Mouse (Mus musculus) hindbrain, embryonic 14.5 days (tissue): ENCODE data around the gene Spaca3. TPM values are rescaled to one million over a fixed set of nuclear protein-coding genes. Genes with fewer than 3 reads are reported as not detected.

ENCODE experiments used
- ATAC-seq: fragments of 200-750 bp; cut with Nextera tagmentation; 2 replicates; pipeline ENCODE4 v1.8.0; 2017; ENCODE audit warnings: moderate number of reproducible peaks, mild to moderate bottlenecking, moderate TSS enrichment, moderate library complexity; ENCODE audit not compliant: low FRiP score
- DNase-seq: peaks from one replicate; pipeline ENCODE4 v3.0.0-alpha.2; 2015; ENCODE audit warnings: low spot score
- H3K27ac ChIP-seq: fragments of 300-500 bp; sonication (generic); 2 replicates; pipeline ENCODE4 v1.5.1; 2014; ENCODE audit warnings: mild to moderate bottlenecking, moderate library complexity
- H3K27me3 ChIP-seq: fragments of 300-500 bp; sonication (generic); 2 replicates; pipeline ENCODE4 v1.6.1; 2014; ENCODE audit warnings: mild to moderate bottlenecking, low read length, mixed read lengths; ENCODE audit not compliant: control insufficient read depth, insufficient read depth
- H3K36me3 ChIP-seq: fragments of 300-500 bp; sonication (generic); replicated peaks from 2 replicates; pipeline ENCODE4 v1.6.1; 2014; ENCODE audit not compliant: control insufficient read depth, insufficient read depth
- H3K4me1 ChIP-seq: fragments of 300-500 bp; sonication (generic); replicated peaks from 2 replicates; pipeline ENCODE4 v1.6.1; 2014; ENCODE audit warnings: antibody characterized with exemption, low read length, mixed read lengths; ENCODE audit not compliant: control insufficient read depth, insufficient read depth
- H3K4me2 ChIP-seq: fragments of 300-500 bp; sonication (generic); replicated peaks from 2 replicates; pipeline ENCODE4 v1.6.1; 2014; ENCODE audit warnings: mild to moderate bottlenecking, moderate library complexity
- H3K4me3 ChIP-seq: fragments of 300-500 bp; sonication (generic); replicated peaks from 2 replicates; pipeline ENCODE4 v1.5.1; 2014; ENCODE audit warnings: mild to moderate bottlenecking, low read length
- H3K9ac ChIP-seq: fragments of 300-500 bp; sonication (generic); 2 replicates; pipeline ENCODE4 v1.6.1; 2014
- H3K9me3 ChIP-seq: fragments of 300-500 bp; sonication (generic); 2 replicates; pipeline ENCODE4 v1.6.1; 2016; ENCODE audit warnings: low read length; ENCODE audit not compliant: control insufficient read depth
- WGBS: fragments of 180-500 bp; shearing (Covaris S2); extraction: QIAGEN DNeasy Blood & Tissue Kit; methylation state at CpG from one replicate; pipeline ENCODE4 v1.1.7; 2014; 5-methylcytosine and 5-hydroxymethylcytosine counted together
- polyA plus RNA-seq: library from polyadenylated mRNA; unstranded; fragments of >200 nt; fragmentation: Nextera tagmentation; extraction: Ambion mirVana; gene quantifications from 2 replicates; pipeline ENCODE4 v1.2.1, GENCODE M21; 2014

Gene Spaca3
- polyA plus RNA-seq, 1 experiment from 2014 or later = not detected

GRCm38 (mm10) chr11:80821794-80822193 is 36.4 kb upstream of the Spaca3 start:
- 82% methylated on average over 9 of the region's 9 CpGs for WGBS
- Histone ChIP-seq H3K27ac (no peak overlapping the region), H3K36me3 (no peaks in the 10 kb centered on the region), H3K4me1 (0 out of 2 replicates have a peak, but pooled peaks cover 3% of the 10 kb centered on the region), H3K9me3 (no peaks in the 10 kb centered on the region), H3K9ac (no peak overlapping the region), H3K4me3 (no peak overlapping the region), H3K27me3 (no peaks in the 10 kb centered on the region), H3K4me2 (no peak overlapping the region)
- DNase-seq (no peak), ATAC-seq (no peak)

GRCm38 (mm10) chr11:80835395-80835794 is 22.8 kb upstream of the Spaca3 start:
- Histone ChIP-seq H3K4me2 (no peak overlapping the region), H3K27ac (no peak overlapping the region), H3K9ac (no peak overlapping the region), H3K4me1 (peaks cover 7% of the 10 kb centered on the region; the same call in 1 of the 2 replicates), H3K27me3 (no peaks in the 10 kb centered on the region), H3K36me3 (no peaks in the 10 kb centered on the region), H3K4me3 (no peak overlapping the region), H3K9me3 (no peaks in the 10 kb centered on the region)
- no peak for DNase-seq
- ATAC-seq = no peak
- 81% methylated on average over 2 of the region's 2 CpGs for WGBS

- Histone ChIP-seq H3K4me1 (peaks cover 7% of the 10 kb centered on the region; the same call in 1 of the 2 replicates), H3K4me2 (no peak overlapping the region), H3K9ac (no peak overlapping the region), H3K36me3 (no peaks in the 10 kb centered on the region), H3K27ac (no peak overlapping the region), H3K27me3 (no peaks in the 10 kb centered on the region), H3K9me3 (no peaks in the 10 kb centered on the region), H3K4me3 (no peak overlapping the region)
- ATAC-seq (no peak), DNase-seq (no peak)
- 76% methylated on average over 4 of the region's 4 CpGs for WGBS
These were observed 22.3 kb upstream of the Spaca3 start for GRCm38 (mm10) chr11:80835841-80836240.

GRCm38 (mm10) chr11:80838724-80839123 is 19.4 kb upstream of the Spaca3 start:
- ATAC-seq = no peak
- WGBS = 70% methylated on average over 1 of the region's 1 CpGs

GRCm38 (mm10) chr11:80843435-80843834 is 14.7 kb upstream of the Spaca3 start:
- DNase-seq = no peak
- Histone ChIP-seq H3K4me2 (no peak overlapping the region), H3K9ac (no peak overlapping the region), H3K9me3 (no peaks in the 10 kb centered on the region), H3K4me3 (no peak overlapping the region), H3K27me3 (no peaks in the 10 kb centered on the region), H3K36me3 (no peaks in the 10 kb centered on the region), H3K27ac (no peak overlapping the region), H3K4me1 (no peaks in the 10 kb centered on the region; the same call in 1 of the 2 replicates)
- WGBS = 96% methylated on average over 2 of the region's 2 CpGs
- no peak for ATAC-seq

More at GRCm38 (mm10) chr11:80838724-80839123, 19.4 kb upstream of the Spaca3 start:
- no peak for DNase-seq
- Histone ChIP-seq H3K4me2 (no peak overlapping the region), H3K36me3 (no peaks in the 10 kb centered on the region), H3K27me3 (no peaks in the 10 kb centered on the region), H3K9me3 (no peaks in the 10 kb centered on the region), H3K4me3 (no peak overlapping the region), H3K27ac (no peak overlapping the region), H3K9ac (no peak overlapping the region), H3K4me1 (no peaks in the 10 kb centered on the region; the same call in 1 of the 2 replicates)

- no peak for ATAC-seq
These were observed 12.7 kb upstream of the Spaca3 start for GRCm38 (mm10) chr11:80845486-80845885.

GRCm38 (mm10) chr11:80846115-80846514 is 12.1 kb upstream of the Spaca3 start:
- Histone ChIP-seq H3K27ac (no peak overlapping the region), H3K4me3 (no peak overlapping the region)
- 60% methylated on average over 3 of the region's 3 CpGs for WGBS

More at GRCm38 (mm10) chr11:80845486-80845885, 12.7 kb upstream of the Spaca3 start:
- H3K4me2 ChIP-seq = no peak overlapping the region
- H3K36me3 ChIP-seq = no peaks in the 10 kb centered on the region
- no peak overlapping the region for H3K4me3 ChIP-seq
- no peaks in the 10 kb centered on the region; the same call in 1 of the 2 replicates for H3K4me1 ChIP-seq
- no peaks in the 10 kb centered on the region for H3K9me3 ChIP-seq
- H3K27ac ChIP-seq = no peak overlapping the region
- no peaks in the 10 kb centered on the region for H3K27me3 ChIP-seq
- WGBS = 61% methylated on average over 7 of the region's 7 CpGs
- no peak for DNase-seq
- H3K9ac ChIP-seq = no peak overlapping the region

GRCm38 (mm10) chr11:80848131-80848530 is 10.0 kb upstream of the Spaca3 start:
- no peaks in the 10 kb centered on the region for H3K27me3 ChIP-seq
- ATAC-seq (no peak), DNase-seq (no peak)
- no peaks in the 10 kb centered on the region; the same call in 1 of the 2 replicates for H3K4me1 ChIP-seq
- no peak overlapping the region for H3K9ac ChIP-seq
- H3K4me3 ChIP-seq = no peak overlapping the region
- H3K36me3 ChIP-seq = no peaks in the 10 kb centered on the region
- H3K9me3 ChIP-seq = no peaks in the 10 kb centered on the region
- H3K27ac ChIP-seq = no peak overlapping the region
- WGBS = 36% methylated on average over 5 of the region's 5 CpGs
- H3K4me2 ChIP-seq = no peak overlapping the region

More at GRCm38 (mm10) chr11:80846115-80846514, 12.1 kb upstream of the Spaca3 start:
- H3K4me1 ChIP-seq = no peaks in the 10 kb centered on the region; the same call in 1 of the 2 replicates
- no peak overlapping the region for H3K9ac ChIP-seq
- H3K36me3 ChIP-seq = no peaks in the 10 kb centered on the region
- DNase-seq (no peak), ATAC-seq (no peak)
- H3K27me3 ChIP-seq = no peaks in the 10 kb centered on the region
- no peaks in the 10 kb centered on the region for H3K9me3 ChIP-seq
- H3K4me2 ChIP-seq = no peak overlapping the region

- no peak overlapping the region for H3K27ac ChIP-seq
- no peaks in the 10 kb centered on the region for H3K9me3 ChIP-seq
- no peaks in the 10 kb centered on the region for H3K27me3 ChIP-seq
- H3K4me2 ChIP-seq = no peak overlapping the region
- DNase-seq (no peak), ATAC-seq (no peak)
- no peaks in the 10 kb centered on the region for H3K36me3 ChIP-seq
- H3K4me1 ChIP-seq = no peaks in the 10 kb centered on the region; the same call in 1 of the 2 replicates
- H3K9ac ChIP-seq = no peak overlapping the region
- H3K4me3 ChIP-seq = no peak overlapping the region
- WGBS = 49% methylated on average over 5 of the region's 5 CpGs
These were observed 6.3 kb upstream of the Spaca3 start for GRCm38 (mm10) chr11:80851859-80852258.

GRCm38 (mm10) chr11:80853014-80853413 is 5.2 kb upstream of the Spaca3 start:
- DNase-seq = peak; percentile 41
- H3K9me3 ChIP-seq = no peaks in the 10 kb centered on the region
- WGBS = 44% methylated on average over 3 of the region's 3 CpGs
- ATAC-seq = no peak
- no peak overlapping the region for H3K9ac ChIP-seq
- H3K4me2 ChIP-seq = no peak overlapping the region
- H3K27me3 ChIP-seq = no peaks in the 10 kb centered on the region
- no peaks in the 10 kb centered on the region; the same call in 1 of the 2 replicates for H3K4me1 ChIP-seq
- H3K4me3 ChIP-seq = no peak overlapping the region
- no peak overlapping the region for H3K27ac ChIP-seq
- no peaks in the 10 kb centered on the region for H3K36me3 ChIP-seq
